Comparison of ENCODE assay signal across 1 mouse cellular context in the genomic region with DNA sequence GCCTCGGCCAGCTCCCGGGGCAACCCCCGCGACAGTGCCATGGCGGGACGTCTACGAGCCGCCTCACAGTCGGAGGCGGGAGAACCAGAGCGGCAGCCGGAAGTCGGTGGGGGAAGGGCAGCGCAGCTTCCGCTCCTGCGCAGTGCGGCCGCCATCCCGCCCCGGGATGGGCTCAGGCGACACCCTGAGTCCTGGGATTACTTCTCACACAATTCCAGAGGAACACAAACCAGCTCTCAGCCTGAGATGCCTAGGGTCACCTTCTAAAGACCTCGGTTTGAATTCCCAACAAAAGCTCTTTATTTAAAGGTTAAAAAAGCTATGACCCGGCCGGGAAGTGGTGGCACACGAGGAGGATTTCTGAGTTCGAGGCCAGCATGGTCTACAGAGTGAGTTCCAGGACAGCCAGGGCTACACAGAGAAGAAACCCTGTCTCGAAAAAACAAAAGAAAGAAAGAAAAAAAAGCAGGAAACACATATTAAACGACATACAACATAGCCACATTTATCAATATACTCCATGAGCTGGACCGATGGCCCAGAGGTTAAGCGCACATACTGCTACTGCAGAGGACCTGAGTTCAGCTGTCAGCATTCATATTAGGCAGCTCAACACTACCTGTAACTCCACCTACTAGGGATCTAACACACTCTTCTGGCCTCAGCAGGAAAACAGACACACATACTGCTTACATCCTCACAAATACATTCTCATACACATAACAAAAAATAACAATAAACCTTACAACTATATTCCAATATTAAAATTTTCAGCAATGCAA.
TF ChIP-seq lines count a peak whose summit lies in the region.

No protein-coding gene starts in this region.

TF ChIP-seq in myocyte, 11 proteins besides CTCF, POLR2A, EP300 and RAD21 (continued from another document):
- TF ChIP-seq POLR2AphosphoS2 (IDR thresholded peaks at IDR 0.05; ENCODE audit: insufficient read length, low read depth) (peak; percentile 95), TCF3 (IDR thresholded peaks at IDR 0.05; ENCODE audit: insufficient read length, low read depth) (peak; percentile 10), E2F4 (IDR thresholded peaks at IDR 0.05; ENCODE audit: insufficient read depth) (peak; percentile 48), MYOG (IDR thresholded peaks at IDR 0.05; ENCODE audit: control insufficient read depth in 1 of 3, insufficient read depth in 1 of 3, insufficient read length in 2 of 3, low read depth in 2 of 3) (peak in 1 of 3 experiments; percentile 4), CEBPB (IDR thresholded peaks at IDR 0.05; ENCODE audit: insufficient read depth, poor library complexity, severe bottlenecking) (no peak)
